Mouse (Mus musculus): ENCODE results near the gene Elmo1.

GRCm38 (mm10) chr13:20615596-20616469 lies 525.4 kb downstream of the Elmo1 start:
- TF ChIP-seq CTCF (IDR thresholded peaks at IDR 0.05; ENCODE audit: low read depth, low read length) (no peak), TAL1 (conservative IDR thresholded peaks at IDR 0.05; ENCODE audit: low read depth, low read length) (no peak), POLR2AphosphoS5 (IDR thresholded peaks at IDR 0.05; ENCODE audit: insufficient replicate concordance, low read depth, low read length) (no peak)
